11 mouse cellular contexts compared by ENCODE assay signal in the genomic region with DNA sequence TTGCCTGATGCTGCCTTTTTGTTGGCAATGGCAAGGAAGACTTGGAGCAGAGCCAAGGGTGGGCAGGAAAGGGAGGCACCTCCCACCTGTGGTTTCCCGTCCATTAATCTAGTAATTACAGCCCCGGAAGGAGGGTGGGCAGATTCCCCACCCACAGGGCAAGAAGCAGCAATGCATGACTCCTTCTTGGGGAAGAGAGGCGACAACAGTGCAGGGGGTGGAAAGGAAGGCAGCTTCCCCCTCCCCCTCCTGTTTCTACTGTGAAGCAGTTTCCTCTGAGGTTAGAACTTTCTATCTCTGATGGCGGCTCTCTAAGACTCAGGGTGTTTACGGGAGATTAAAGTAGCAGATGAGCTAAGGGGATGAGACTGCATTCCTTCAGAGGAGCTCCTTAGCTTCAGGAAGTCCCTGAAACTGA. TPM values are rescaled to one million over a fixed set of nuclear protein-coding genes. Genes with fewer than 3 reads are reported as not detected.
DNase-seq lines count a peak whose midpoint lies in the region; ATAC-seq and TF ChIP-seq lines count a peak whose summit lies in the region.
"Had no signal": no experiment of that assay in that cellular context is flagged by ENCODE, and none has a peak within 500 bp of the region (broad histone marks: within the 10 kb centered on the region; RNA-seq: fewer than 3 reads in every experiment).

No protein-coding gene starts in this region.

- 68% methylated on average over 5 of the region's 5 CpGs for WGBS in forebrain, embryonic 12.5 days
- 73% methylated on average over 5 of the region's 5 CpGs for WGBS in forebrain, embryonic 11.5 days
- WGBS in heart, adult 2 months = 61% methylated on average over 5 of the region's 5 CpGs

- intact Hi-C loops in heart, adult 2 months (cut with DNase I) = no loop called here

- DNase-seq in forebrain, embryonic 11.5 days (ENCODE audit: low spot score) = no peak
- DNase-seq in heart, adult 2 months = peak; percentile 57 to 66
- DNase-seq in kidney, postnatal 14 days = peak; percentile 81
- peak; percentile 81 for DNase-seq in naive thymus-derived CD4-positive, alpha-beta T cell, adult 2 months (ENCODE audit: low read depth)
- no peak for DNase-seq in layer of hippocampus, adult 2 months (ENCODE audit: low spot score in 2 of 2)
- DNase-seq in gastrocnemius, adult 8-10 months (ENCODE audit: low spot score in 2 of 2) = no peak
- no peak for DNase-seq in yolk sac, embryonic 10.5 days (ENCODE audit: low spot score)

- no peak for TF ChIP-seq POLR2A in heart, adult 2 months (IDR thresholded peaks at IDR 0.05; ENCODE audit: insufficient read depth, low read depth, low read length)

- no peaks in the 10 kb centered on the region for H3K27me3 ChIP-seq in forebrain, embryonic 12.5 days
- no peaks in the 10 kb centered on the region for H3K27me3 ChIP-seq in forebrain, embryonic 11.5 days (ENCODE audit: control insufficient read depth, insufficient read depth, low read length)
- H3K27me3 ChIP-seq in heart, adult 2 months (ENCODE audit: control insufficient read depth, insufficient read depth, low read length) = peaks cover 2% of the 10 kb centered on the region; the same call in 1 of the 2 replicates

- ATAC-seq in forebrain, embryonic 12.5 days (ENCODE audit: low FRiP score) = no peak
- ATAC-seq in forebrain, embryonic 11.5 days (replicated peaks; ENCODE audit: low FRiP score) = no peak

- no peaks in the 10 kb centered on the region for H3K79me2 ChIP-seq in heart, adult 2 months (replicated peaks; ENCODE audit: control insufficient read depth, insufficient read depth, low read length)

- no peak overlapping the region for H3K4me2 ChIP-seq in forebrain, embryonic 12.5 days
- H3K4me2 ChIP-seq in forebrain, embryonic 11.5 days (ENCODE audit: low read depth, low read length, severe bottlenecking) = no peak overlapping the region
- H3K4me2 ChIP-seq: embryonic facial prominence, embryonic 12.5 days; limb, embryonic 13.5 days had no signal

- TF ChIP-seq CTCF in heart, adult 2 months (IDR thresholded peaks at IDR 0.05) = no peak
- no peak for TF ChIP-seq CTCF in layer of hippocampus, adult 2 months (conservative IDR thresholded peaks at IDR 0.05)

- peak overlapping the region; percentile 13; the same call in 1 of the 2 replicates for H3K27ac ChIP-seq in forebrain, embryonic 12.5 days
- no peak overlapping the region for H3K27ac ChIP-seq in forebrain, embryonic 11.5 days (ENCODE audit: low read depth, low read length)
- H3K27ac ChIP-seq in heart, adult 2 months = peak overlapping the region; percentile 47
- no peak overlapping the region for H3K27ac ChIP-seq in layer of hippocampus, adult 2 months
- H3K27ac ChIP-seq: embryonic facial prominence, embryonic 12.5 days; limb, embryonic 13.5 days had no signal

- no peak overlapping the region for H3K9ac ChIP-seq in forebrain, embryonic 12.5 days
- H3K9ac ChIP-seq in forebrain, embryonic 11.5 days (ENCODE audit: low read length) = no peak overlapping the region
- no peak overlapping the region for H3K9ac ChIP-seq in heart, adult 2 months (ENCODE audit: low read depth, low read length)
- H3K9ac ChIP-seq: embryonic facial prominence, embryonic 12.5 days; limb, embryonic 13.5 days had no signal

- no peak for TF ChIP-seq EP300 in heart, adult 2 months (IDR thresholded peaks at IDR 0.05; ENCODE audit: insufficient read depth, low read depth, low read length)

- no peaks in the 10 kb centered on the region for H3K9me3 ChIP-seq in forebrain, embryonic 12.5 days
- H3K9me3 ChIP-seq in forebrain, embryonic 11.5 days (ENCODE audit: control insufficient read depth, low read length) = no peaks in the 10 kb centered on the region
- H3K9me3 ChIP-seq: embryonic facial prominence, embryonic 12.5 days; limb, embryonic 13.5 days had no signal

- H3K4me3 ChIP-seq in forebrain, embryonic 12.5 days (replicated peaks) = no peak overlapping the region
- no peak overlapping the region for H3K4me3 ChIP-seq in forebrain, embryonic 11.5 days (ENCODE audit: low read depth, low read length)
- no peak overlapping the region for H3K4me3 ChIP-seq in heart, adult 2 months
- H3K4me3 ChIP-seq in layer of hippocampus, adult 2 months = no peak overlapping the region
- H3K4me3 ChIP-seq: embryonic facial prominence, embryonic 12.5 days; limb, embryonic 13.5 days had no signal

- H3K4me1 ChIP-seq in forebrain, embryonic 12.5 days = peaks cover 43% of the 10 kb centered on the region
- peaks cover 18% of the 10 kb centered on the region for H3K4me1 ChIP-seq in forebrain, embryonic 11.5 days (replicated peaks; ENCODE audit: control insufficient read depth, insufficient read depth, low read length)
- H3K4me1 ChIP-seq in heart, adult 2 months (ENCODE audit: control insufficient read depth, insufficient read depth, low read length) = no peaks in the 10 kb centered on the region

- H3K36me3 ChIP-seq in forebrain, embryonic 12.5 days (replicated peaks) = no peaks in the 10 kb centered on the region
- no peaks in the 10 kb centered on the region for H3K36me3 ChIP-seq in forebrain, embryonic 11.5 days (ENCODE audit: control insufficient read depth, insufficient read depth, low read length)
- H3K36me3 ChIP-seq in heart, adult 2 months (ENCODE audit: control insufficient read depth, insufficient read depth, low read length) = no peaks in the 10 kb centered on the region
- H3K36me3 ChIP-seq: embryonic facial prominence, embryonic 12.5 days; limb, embryonic 13.5 days had no signal

RNA-seq across cellular contexts. Expression of gene Cryba4, which starts 9.9 kb away (rescaled TPM):
- 1.2 and 1.4 TPM in 2 replicates for polyA plus RNA-seq in forebrain, embryonic 12.5 days (2016; fragmentation: Nextera tagmentation; extraction: Ambion mirVana)
- 0.48 and 1.1 TPM in 2 replicates for polyA plus RNA-seq in forebrain, embryonic 11.5 days (2014; fragmentation: Nextera tagmentation; extraction: Ambion mirVana)
- 1 to 10 TPM; 5.3 to 7.1 TPM for total RNA-seq in heart, adult 2 months (2021)
- 14.4 and 33.8 TPM in 2 replicates for polyA plus RNA-seq in heart, adult 2 months (2012; rRNA removed)
- 1 to 10 TPM; 1.0 to 1.5 TPM for total RNA-seq in layer of hippocampus, adult 2 months (2021)
- under 1 TPM in 2 of 4 experiments, not detected in 2; 0.40 to 0.58 TPM for total RNA-seq in gastrocnemius, adult 8-10 months (2022)
- total RNA-seq: CH12.LX had no signal

RNA-seq across cellular contexts. Expression of gene Crybb1, which starts 13.2 kb away (rescaled TPM):
- 1.2 and 1.3 TPM in 2 replicates for polyA plus RNA-seq in forebrain, embryonic 12.5 days (2016; fragmentation: Nextera tagmentation; extraction: Ambion mirVana)
- 0.48 and 0.73 TPM in 2 replicates for polyA plus RNA-seq in forebrain, embryonic 11.5 days (2014; fragmentation: Nextera tagmentation; extraction: Ambion mirVana)
- total RNA-seq in heart, adult 2 months (2021) = 1 to 10 TPM; 1.5 to 3.3 TPM
- 2.1 and 2.3 TPM in 2 replicates for polyA plus RNA-seq in heart, adult 2 months (2012; rRNA removed)
- 1 to 10 TPM; 6.4 to 7.8 TPM for total RNA-seq in layer of hippocampus, adult 2 months (2021)
- 1 to 10 TPM; 1.2 to 2.7 (median 2.2) TPM for total RNA-seq in gastrocnemius, adult 8-10 months (2022)
- total RNA-seq: CH12.LX had no signal

RNA-seq across cellular contexts. Expression of gene Tpst2, which starts 34.1 kb away (rescaled TPM):
- polyA plus RNA-seq in forebrain, embryonic 12.5 days (2016; fragmentation: Nextera tagmentation; extraction: Ambion mirVana) = 27.1 and 28.6 TPM in 2 replicates
- 30.9 and 34.3 TPM in 2 replicates for polyA plus RNA-seq in forebrain, embryonic 11.5 days (2014; fragmentation: Nextera tagmentation; extraction: Ambion mirVana)
- total RNA-seq in heart, adult 2 months (2021) = 10 to 100 TPM; 38.3 to 43.6 TPM
- 36.9 and 37.7 TPM in 2 replicates for polyA plus RNA-seq in heart, adult 2 months (2012; rRNA removed)
- 10 to 100 TPM; 45.3 to 45.4 TPM for total RNA-seq in layer of hippocampus, adult 2 months (2021)
- 10 to 100 TPM; 13.4 to 17.6 (median 16.0) TPM for total RNA-seq in gastrocnemius, adult 8-10 months (2022)

Comparison
In these comparisons a context has a peak if more than half of its experiments do, and no peak if none do; other contexts are left out.
1. H3K27ac ChIP-seq: peak in forebrain, embryonic 12.5 days (single experiment) and heart, adult 2 months (single experiment); none in forebrain, embryonic 11.5 days (single experiment) and layer of hippocampus, adult 2 months (single experiment).
2. DNase-seq: peak in heart, adult 2 months (2 of 2), kidney, postnatal 14 days (single experiment) and naive thymus-derived CD4-positive, alpha-beta T cell, adult 2 months (single experiment); none in forebrain, embryonic 11.5 days (single experiment), layer of hippocampus, adult 2 months (0 of 2), gastrocnemius, adult 8-10 months (0 of 2) and yolk sac, embryonic 10.5 days (single experiment).